Mouse (Mus musculus) forebrain, embryonic 11.5 days (tissue): ENCODE results near the gene Naa80. TPM values are rescaled to one million over a fixed set of nuclear protein-coding genes. Genes with fewer than 3 reads are reported as not detected.
"Not testable (repeated sequence)": the region's sequence is repeated elsewhere in the genome, so short reads cannot be mapped to it uniquely, and the experiment has no call there.

ENCODE experiments used
- ATAC-seq: fragments of 200-750 bp; cut with Nextera tagmentation; replicated peaks from 2 replicates; pipeline ENCODE4 v1.8.0; 2017; ENCODE audit warnings: moderate TSS enrichment; ENCODE audit not compliant: low FRiP score
- DNase-seq: peaks from one replicate; pipeline ENCODE4 v3.0.0-alpha.2; 2017; ENCODE audit warnings: low spot score
- H3K27ac ChIP-seq: fragments of 300-500 bp; sonication (generic); 2 replicates; pipeline ENCODE4 v1.5.1; 2014; ENCODE audit warnings: low read depth, low read length
- H3K27me3 ChIP-seq: fragments of 300-500 bp; sonication (generic); 2 replicates; pipeline ENCODE4 v1.6.1; 2014; ENCODE audit warnings: mild to moderate bottlenecking, low read length, mixed read lengths; ENCODE audit not compliant: control insufficient read depth, insufficient read depth
- H3K36me3 ChIP-seq: fragments of 300-500 bp; sonication (generic); 2 replicates; pipeline ENCODE4 v1.6.1; 2014; ENCODE audit warnings: mild to moderate bottlenecking, low read length, moderate library complexity, mixed read lengths; ENCODE audit not compliant: control insufficient read depth, insufficient read depth
- H3K4me1 ChIP-seq: fragments of 300-500 bp; sonication (generic); replicated peaks from 2 replicates; pipeline ENCODE4 v1.6.1; 2014; ENCODE audit warnings: low read length, mixed read lengths; ENCODE audit not compliant: control insufficient read depth, insufficient read depth
- H3K4me2 ChIP-seq: fragments of 300-500 bp; sonication (generic); 2 replicates; pipeline ENCODE4 v1.6.1; 2014; ENCODE audit warnings: low read depth, mild to moderate bottlenecking, low read length, moderate library complexity, mixed read lengths; ENCODE audit not compliant: severe bottlenecking
- H3K4me3 ChIP-seq: fragments of 300-500 bp; sonication (generic); 2 replicates; pipeline ENCODE4 v1.5.1; 2014; ENCODE audit warnings: low read depth, low read length
- H3K9ac ChIP-seq: fragments of 300-500 bp; sonication (generic); 2 replicates; pipeline ENCODE4 v1.6.1; 2014; ENCODE audit warnings: low read length
- H3K9me3 ChIP-seq: fragments of 300-500 bp; sonication (generic); 2 replicates; pipeline ENCODE4 v1.6.1; 2016; ENCODE audit warnings: low read length, mixed read lengths; ENCODE audit not compliant: control insufficient read depth
- WGBS: fragments of 180-500 bp; shearing (Covaris S2); extraction: QIAGEN DNeasy Blood & Tissue Kit; methylation state at CpG from one replicate; pipeline ENCODE4 v1.1.7; 2014; 5-methylcytosine and 5-hydroxymethylcytosine counted together
- polyA plus RNA-seq: library from polyadenylated mRNA; unstranded; fragments of >200 nt; fragmentation: Nextera tagmentation; extraction: Ambion mirVana; gene quantifications from 2 replicates; pipeline ENCODE4 v1.2.1, GENCODE M21; 2014

The Naa80 gene
- polyA plus RNA-seq, 1 experiment from 2014 or later: 11.3 TPM

GRCm38 (mm10) chr9:107573774-107574173, 4.9 kb upstream of the Naa80 start:
- H3K4me2 ChIP-seq, H3K4me3 ChIP-seq, H3K27me3 ChIP-seq, H3K9me3 ChIP-seq, ATAC-seq, DNase-seq, H3K9ac ChIP-seq, H3K27ac ChIP-seq: not testable (repeated sequence)
- Histone ChIP-seq H3K36me3 (peaks cover 25% of the 10 kb centered on the region), H3K4me1 (peaks cover 19% of the 10 kb centered on the region)
- WGBS: 83% methylated on average over 6 of the region's 6 CpGs

GRCm38 (mm10) chr9:107575579-107576356, 2.9 kb upstream of the Naa80 start:
- DNase-seq: no peak
- WGBS: 84% methylated on average over 14 of the region's 14 CpGs
- no peak overlapping the region for H3K27ac ChIP-seq

GRCm38 (mm10) chr9:107576357-107577107, 2.2 kb upstream of the Naa80 start, which contains the start of gene Hyal1:
Gene Hyal1 (plus strand): TSS chr9:107576927.
- 30% methylated on average over 16 of the region's 16 CpGs for WGBS
- Histone ChIP-seq H3K4me1 (peaks cover 13% of the 10 kb centered on the region), H3K27me3 (no peaks in the 10 kb centered on the region), H3K4me2 (peak within 1 kb of the TSS; percentile 44), H3K4me3 (peak within 1 kb of the TSS; percentile 25), H3K9ac (peak within 1 kb of the TSS; percentile 44; the same call in 1 of the 2 replicates), H3K36me3 (peaks cover 20% of the 10 kb centered on the region), H3K9me3 (no peaks in the 10 kb centered on the region; the same call in 1 of the 2 replicates), H3K27ac (peak within 1 kb of the TSS; percentile 19; the same call in 1 of the 2 replicates)
- ATAC-seq (peak; percentile 83), DNase-seq (peak; percentile 91)

More at GRCm38 (mm10) chr9:107575579-107576356, 2.9 kb upstream of the Naa80 start:
- Histone ChIP-seq H3K4me3 (no peak overlapping the region), H3K9ac (no peak overlapping the region), H3K4me1 (peaks cover 13% of the 10 kb centered on the region), H3K36me3 (peaks cover 25% of the 10 kb centered on the region), H3K27me3 (no peaks in the 10 kb centered on the region), H3K9me3 (no peaks in the 10 kb centered on the region; the same call in 1 of the 2 replicates), H3K4me2 (no peak overlapping the region)
- ATAC-seq: no peak

GRCm38 (mm10) chr9:107577871-107578270, 816 bp upstream of the Naa80 start:
- ATAC-seq (no peak), DNase-seq (no peak)
- no peaks in the 10 kb centered on the region for H3K27me3 ChIP-seq
- no peak overlapping the region for H3K9ac ChIP-seq
- peaks cover 13% of the 10 kb centered on the region for H3K36me3 ChIP-seq
- 89% methylated on average over 10 of the region's 10 CpGs for WGBS
- peaks cover 14% of the 10 kb centered on the region for H3K4me1 ChIP-seq
- H3K27ac ChIP-seq: no peak overlapping the region
- H3K4me3 ChIP-seq: no peak overlapping the region
- no peaks in the 10 kb centered on the region; the same call in 1 of the 2 replicates for H3K9me3 ChIP-seq
- no peak overlapping the region for H3K4me2 ChIP-seq

GRCm38 (mm10) chr9:107579023-107579900, 575 bp downstream of the Naa80 start:
- Histone ChIP-seq H3K9me3 (no peaks in the 10 kb centered on the region), H3K27ac (no peak overlapping the region), H3K27me3 (no peaks in the 10 kb centered on the region), H3K36me3 (peaks cover 4% of the 10 kb centered on the region; the same call in 1 of the 2 replicates), H3K9ac (no peak overlapping the region), H3K4me3 (no peak overlapping the region), H3K4me2 (no peak overlapping the region), H3K4me1 (peaks cover 14% of the 10 kb centered on the region)
- WGBS: 94% methylated on average over 14 of the region's 14 CpGs
- no peak for ATAC-seq
- no peak for DNase-seq

- Histone ChIP-seq H3K9ac (peak within 1 kb of the TSS; percentile 83), H3K27me3 (no peaks in the 10 kb centered on the region), H3K4me2 (peak within 1 kb of the TSS; percentile 93), H3K4me3 (peak within 1 kb of the TSS; percentile 56), H3K4me1 (peaks cover 14% of the 10 kb centered on the region), H3K27ac (peak within 1 kb of the TSS; percentile 55), H3K9me3 (no peaks in the 10 kb centered on the region), H3K36me3 (no peaks in the 10 kb centered on the region)
- WGBS: under 1% methylated on average over 32 of the region's 32 CpGs
- peak; percentile 87 for DNase-seq
- ATAC-seq: peak; percentile 54
These were observed 2.0 kb downstream of the Naa80 start, which contains the start of gene Hyal3 for GRCm38 (mm10) chr9:107580501-107581317. Gene Hyal3 (plus strand): TSS chr9:107580818.

- ATAC-seq: no peak
- WGBS: 81% methylated on average over 4 of the region's 4 CpGs
- peaks cover 14% of the 10 kb centered on the region for H3K4me1 ChIP-seq
- H3K27ac ChIP-seq: no peak overlapping the region
- H3K27me3 ChIP-seq: no peaks in the 10 kb centered on the region
- no peaks in the 10 kb centered on the region for H3K9me3 ChIP-seq
- H3K9ac ChIP-seq: peak overlapping the region; percentile 83; the same call in 1 of the 2 replicates
- no peaks in the 10 kb centered on the region for H3K36me3 ChIP-seq
- peak overlapping the region; percentile 56; the same call in 1 of the 2 replicates for H3K4me3 ChIP-seq
- peak overlapping the region; percentile 93 for H3K4me2 ChIP-seq
- no peak for DNase-seq
These were observed 2.9 kb downstream of the Naa80 start for GRCm38 (mm10) chr9:107581584-107581983.
